In the genomic region with DNA sequence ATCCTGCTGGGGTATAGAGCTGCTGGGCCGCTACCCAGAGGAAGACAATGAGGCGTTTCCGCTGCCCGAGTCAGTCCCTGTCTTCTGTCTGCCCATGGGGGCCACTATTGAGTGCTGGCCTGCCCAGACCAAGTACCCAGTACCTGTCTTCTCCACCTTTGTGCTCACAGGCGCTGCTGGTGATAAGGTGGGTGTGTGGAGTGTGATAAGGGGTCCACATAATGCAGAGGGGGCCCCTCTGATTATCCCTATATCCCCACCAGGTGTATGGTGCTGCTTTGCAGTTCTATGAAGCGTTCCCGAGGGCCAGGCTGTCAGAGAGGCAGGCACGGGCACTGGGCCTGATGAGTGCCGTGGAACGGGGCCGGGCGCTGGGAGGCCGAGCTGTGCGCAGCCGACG, we compare ENCODE assay signal across 27 mouse cellular contexts. TPM values are rescaled to one million over a fixed set of nuclear protein-coding genes. Genes with fewer than 3 reads are reported as not detected.
"Had no signal": no experiment of that assay in that cellular context is flagged by ENCODE, and none has a peak within 500 bp of the region (broad histone marks: within the 10 kb centered on the region; RNA-seq: fewer than 3 reads in every experiment).

No protein-coding gene starts in this region.

- H3K9me3 ChIP-seq: heart, embryonic 10.5 days; heart, embryonic 12.5 days; hindbrain, embryonic 10.5 days; hindbrain, embryonic 12.5 days; intestine, embryonic 15.5 days; limb, embryonic 10.5 days; limb, embryonic 12.5 days had no signal

- DNase-seq: gastrocnemius, adult 2 months; gastrocnemius, postnatal 10 days; gastrocnemius, postnatal 25 days; heart, adult 2 months; heart, postnatal 10 days; heart, postnatal 4 days; kidney, adult 18-20 months; kidney, adult 8-10 months; kidney, postnatal 10 days; kidney, postnatal 25 days; kidney, postnatal 4 days; liver had no signal

- ATAC-seq: hindbrain, embryonic 16.5 days; inflammation-experienced regulatory T-cells, adult 6 months; intestine, embryonic 15.5 days; intestine, postnatal 0 days had no signal

- H3K27ac ChIP-seq: heart, adult 2 months; heart, embryonic 10.5 days; hindbrain, embryonic 10.5 days; hindbrain, embryonic 12.5 days; hindbrain, embryonic 14.5 days; intestine, embryonic 15.5 days; layer of hippocampus, adult 2 months; left cerebral cortex, adult 2 months; limb, embryonic 10.5 days; limb, embryonic 12.5 days; liver, embryonic 14.5 days had no signal

- H3K9ac ChIP-seq: heart, embryonic 12.5 days; hindbrain, embryonic 12.5 days; hindbrain, embryonic 14.5 days; intestine, embryonic 15.5 days; limb, embryonic 12.5 days; liver, embryonic 14.5 days had no signal

- H3K4me2 ChIP-seq: heart, embryonic 12.5 days; hindbrain, embryonic 12.5 days; hindbrain, embryonic 14.5 days; intestine, embryonic 15.5 days; limb, embryonic 12.5 days; liver, embryonic 11.5 days had no signal

- H3K27me3 ChIP-seq: heart, embryonic 12.5 days; hindbrain, embryonic 12.5 days; intestine, embryonic 15.5 days; limb, embryonic 12.5 days had no signal

- H3K4me3 ChIP-seq: gastrocnemius, adult 2 months; heart, adult 2 months; heart, embryonic 10.5 days; heart, embryonic 12.5 days; hindbrain, embryonic 10.5 days; hindbrain, embryonic 12.5 days; intestine, embryonic 15.5 days; layer of hippocampus, adult 2 months; left cerebral cortex, adult 2 months; limb, embryonic 10.5 days; limb, embryonic 12.5 days had no signal

RNA-seq across cellular contexts. Expression of a gene that starts 25.7 kb away (rescaled TPM):
- polyA plus RNA-seq: inflammation-experienced regulatory T-cells, adult 6 months had no signal
